Mouse (Mus musculus) liver, embryonic 16.5 days (tissue): ENCODE results near the gene Maml2. TPM values are rescaled to one million over a fixed set of nuclear protein-coding genes. Genes with fewer than 3 reads are reported as not detected.

ENCODE experiments used
- ATAC-seq: fragments of 200-750 bp; cut with Nextera tagmentation; 2 replicates; pipeline ENCODE4 v1.8.0; 2017; ENCODE audit warnings: low read depth, mild to moderate bottlenecking, moderate number of reproducible peaks, moderate library complexity
- H3K27ac ChIP-seq: fragments of 300-500 bp; sonication (generic); 2 replicates; pipeline ENCODE4 v1.5.1; 2014; ENCODE audit warnings: mild to moderate bottlenecking, low read length
- H3K27me3 ChIP-seq: fragments of 300-500 bp; sonication (generic); 2 replicates; pipeline ENCODE4 v1.6.1; 2014; ENCODE audit warnings: low read depth, low read length, mixed read lengths; ENCODE audit not compliant: control insufficient read depth, insufficient read depth
- H3K36me3 ChIP-seq: fragments of 300-500 bp; sonication (generic); 2 replicates; pipeline ENCODE4 v1.6.1; 2014; ENCODE audit warnings: mild to moderate bottlenecking; ENCODE audit not compliant: control insufficient read depth, insufficient read depth
- H3K4me1 ChIP-seq: fragments of 300-500 bp; sonication (generic); 2 replicates; pipeline ENCODE4 v1.6.1; 2014; ENCODE audit warnings: low read depth, low read length, mixed read lengths; ENCODE audit not compliant: control insufficient read depth
- H3K4me2 ChIP-seq: fragments of 300-500 bp; sonication (generic); 2 replicates; pipeline ENCODE4 v1.6.1; 2014; ENCODE audit warnings: low read depth, low read length, mixed read lengths
- H3K4me3 ChIP-seq: fragments of 300-500 bp; sonication (generic); 2 replicates; pipeline ENCODE4 v1.5.1; 2014; ENCODE audit warnings: low read depth, mild to moderate bottlenecking, low read length
- H3K9ac ChIP-seq: fragments of 300-500 bp; sonication (generic); 2 replicates; pipeline ENCODE4 v1.6.1; 2014; ENCODE audit warnings: low read depth, low read length
- H3K9me3 ChIP-seq: fragments of 300-500 bp; sonication (generic); replicated peaks from 2 replicates; pipeline ENCODE4 v1.6.1; 2016; ENCODE audit warnings: low read length; ENCODE audit not compliant: control insufficient read depth
- WGBS: fragments of 180-500 bp; shearing (Covaris S2); extraction: QIAGEN DNeasy Blood & Tissue Kit; methylation state at CpG from one replicate; pipeline ENCODE4 v1.1.7; 2014; ENCODE audit not compliant: insufficient replicate concordance; 5-methylcytosine and 5-hydroxymethylcytosine counted together
- polyA plus RNA-seq: library from polyadenylated mRNA; unstranded; fragments of >200 nt; fragmentation: Nextera tagmentation; extraction: Ambion mirVana; gene quantifications from 2 replicates; pipeline ENCODE4 v1.2.1, GENCODE M21; 2015

The Maml2 gene
- polyA plus RNA-seq, 1 experiment from 2014 or later: 0.96 TPM

- Histone ChIP-seq H3K27me3 (no peaks in the 10 kb centered on the region), H3K4me1 (no peaks in the 10 kb centered on the region), H3K9me3 (no peaks in the 10 kb centered on the region), H3K27ac (no peak overlapping the region), H3K9ac (no peak overlapping the region), H3K36me3 (no peaks in the 10 kb centered on the region), H3K4me2 (no peak overlapping the region), H3K4me3 (no peak overlapping the region)
- ATAC-seq: no peak
- 56% methylated on average over 4 of the region's 4 CpGs for WGBS
These were observed 399.5 kb downstream of the Maml2 start for GRCm38 (mm10) chr9:13697041-13697811.

DNA sequence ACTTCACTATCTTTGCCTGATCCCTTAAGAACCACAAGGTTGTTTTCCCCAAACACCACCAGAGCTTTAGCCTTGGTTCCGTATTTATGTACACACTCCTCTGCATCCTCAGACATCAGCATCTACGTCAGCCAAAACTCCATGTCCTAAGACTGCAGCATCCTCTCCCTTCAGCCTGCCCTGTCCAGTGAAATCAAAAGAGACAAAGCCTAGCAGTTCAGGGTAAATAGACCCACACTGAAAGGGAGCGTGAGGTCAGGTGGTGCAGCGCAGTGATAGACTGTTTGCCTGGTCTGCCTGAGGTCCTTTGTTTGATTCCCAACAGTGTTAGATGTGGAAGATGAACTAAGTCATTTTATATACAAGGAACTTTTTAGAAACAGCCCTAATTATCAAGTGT is 400.1 kb downstream of the Maml2 start:
- ATAC-seq: no peak
- no peak overlapping the region for H3K27ac ChIP-seq
- no peak overlapping the region for H3K4me3 ChIP-seq
- no peaks in the 10 kb centered on the region for H3K4me1 ChIP-seq
- H3K36me3 ChIP-seq: no peaks in the 10 kb centered on the region
- 71% methylated on average over 4 of the region's 4 CpGs for WGBS
- H3K27me3 ChIP-seq: no peaks in the 10 kb centered on the region
- H3K9ac ChIP-seq: no peak overlapping the region
- no peaks in the 10 kb centered on the region for H3K9me3 ChIP-seq
- no peak overlapping the region for H3K4me2 ChIP-seq

DNA sequence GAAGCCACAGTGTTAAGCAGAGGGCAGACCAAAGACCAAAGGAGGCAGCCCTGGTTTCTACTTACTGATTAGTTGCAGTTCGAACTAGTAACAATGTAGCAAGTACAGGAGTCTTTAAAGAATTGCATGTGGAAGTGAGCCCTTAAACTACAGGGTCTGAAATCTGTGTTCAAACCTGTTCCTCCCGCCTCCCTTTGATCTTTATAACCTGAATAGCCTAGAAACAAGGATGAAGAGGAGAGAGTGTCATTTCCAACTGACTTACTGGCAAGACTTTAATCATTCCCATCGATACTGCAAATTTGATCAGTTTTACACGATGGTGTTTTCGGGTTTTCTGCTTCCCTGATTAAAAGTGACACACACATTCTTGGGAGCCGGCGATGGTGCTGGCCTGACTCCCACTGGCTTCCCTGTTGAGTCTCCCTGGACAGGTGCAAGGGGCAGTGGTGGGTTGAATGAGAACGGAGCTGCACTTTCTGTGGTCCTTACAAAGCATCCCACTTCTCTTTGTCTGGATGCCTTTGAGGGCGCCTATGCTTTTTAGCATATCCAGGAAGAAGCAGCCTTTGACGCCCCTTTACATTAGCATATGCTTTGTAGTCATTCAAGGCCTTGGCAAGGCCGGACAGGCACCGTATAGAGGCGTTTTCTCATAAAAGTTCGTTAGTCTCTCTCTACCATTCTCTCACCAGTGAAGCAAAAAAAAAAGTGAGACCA is 401.5 kb downstream of the Maml2 start:
- Histone ChIP-seq H3K4me1 (no peaks in the 10 kb centered on the region), H3K36me3 (no peaks in the 10 kb centered on the region), H3K9ac (no peak overlapping the region), H3K4me3 (no peak overlapping the region), H3K27me3 (no peaks in the 10 kb centered on the region), H3K27ac (no peak overlapping the region), H3K9me3 (no peaks in the 10 kb centered on the region), H3K4me2 (no peak overlapping the region)
- WGBS: 56% methylated on average over 14 of the region's 14 CpGs
- no peak for ATAC-seq

- ATAC-seq: no peak
- H3K4me2 ChIP-seq: no peak overlapping the region
- 61% methylated on average over 5 of the region's 5 CpGs for WGBS
These were observed 402.0 kb downstream of the Maml2 start for GRCm38 (mm10) chr9:13699781-13700116.

GRCm38 (mm10) chr9:13701773-13702172 is 404.0 kb downstream of the Maml2 start:
- Histone ChIP-seq H3K27ac (no peak overlapping the region), H3K9ac (no peak overlapping the region), H3K27me3 (no peaks in the 10 kb centered on the region), H3K4me3 (no peak overlapping the region), H3K4me1 (no peaks in the 10 kb centered on the region), H3K4me2 (no peak overlapping the region), H3K36me3 (no peaks in the 10 kb centered on the region), H3K9me3 (no peaks in the 10 kb centered on the region)
- ATAC-seq: no peak
- 73% methylated on average over 12 of the region's 12 CpGs for whole genome bisulfite sequencing

More at GRCm38 (mm10) chr9:13699781-13700116, 402.0 kb downstream of the Maml2 start:
- no peak overlapping the region for H3K4me3 ChIP-seq
- H3K36me3 ChIP-seq: no peaks in the 10 kb centered on the region
- no peaks in the 10 kb centered on the region for H3K27me3 ChIP-seq
- H3K9ac ChIP-seq: no peak overlapping the region
- no peaks in the 10 kb centered on the region for H3K9me3 ChIP-seq
- H3K27ac ChIP-seq: no peak overlapping the region
- H3K4me1 ChIP-seq: no peaks in the 10 kb centered on the region

GRCm38 (mm10) chr9:13703100-13703499 is 405.3 kb downstream of the Maml2 start:
- ATAC-seq: no peak
- no peak overlapping the region for H3K4me2 ChIP-seq
- H3K27ac ChIP-seq: no peak overlapping the region
- no peaks in the 10 kb centered on the region for H3K36me3 ChIP-seq
- no peak overlapping the region for H3K4me3 ChIP-seq
- H3K9me3 ChIP-seq: no peaks in the 10 kb centered on the region
- H3K27me3 ChIP-seq: no peaks in the 10 kb centered on the region
- WGBS: 44% methylated on average over 2 of the region's 2 CpGs
- H3K9ac ChIP-seq: no peak overlapping the region
- no peaks in the 10 kb centered on the region for H3K4me1 ChIP-seq

- Histone ChIP-seq H3K9me3 (no peaks in the 10 kb centered on the region), H3K4me3 (no peak overlapping the region), H3K36me3 (no peaks in the 10 kb centered on the region), H3K4me1 (no peaks in the 10 kb centered on the region), H3K9ac (no peak overlapping the region), H3K27ac (no peak overlapping the region), H3K4me2 (no peak overlapping the region), H3K27me3 (no peaks in the 10 kb centered on the region)
- no peak for ATAC-seq
- WGBS: 48% methylated on average over 4 of the region's 4 CpGs
These were observed 407.2 kb downstream of the Maml2 start for GRCm38 (mm10) chr9:13704917-13705316.

- H3K4me3 ChIP-seq: no peak overlapping the region
- H3K4me2 ChIP-seq: no peak overlapping the region
- 31% methylated on average over 3 of the region's 3 CpGs for WGBS
- ATAC-seq: no peak
- no peak overlapping the region for H3K9ac ChIP-seq
- H3K36me3 ChIP-seq: no peaks in the 10 kb centered on the region
- no peaks in the 10 kb centered on the region for H3K27me3 ChIP-seq
- no peak overlapping the region for H3K27ac ChIP-seq
- no peaks in the 10 kb centered on the region for H3K4me1 ChIP-seq
- no peaks in the 10 kb centered on the region for H3K9me3 ChIP-seq
These were observed 409.4 kb downstream of the Maml2 start for GRCm38 (mm10) chr9:13707066-13707555.

- H3K4me3 ChIP-seq: no peak overlapping the region
- H3K27me3 ChIP-seq: no peaks in the 10 kb centered on the region
- no peak overlapping the region for H3K9ac ChIP-seq
- no peak overlapping the region for H3K27ac ChIP-seq
- ATAC-seq: no peak
- H3K4me2 ChIP-seq: no peak overlapping the region
- 66% methylated on average over 5 of the region's 5 CpGs for WGBS
- H3K36me3 ChIP-seq: no peaks in the 10 kb centered on the region
- no peaks in the 10 kb centered on the region for H3K4me1 ChIP-seq
- H3K9me3 ChIP-seq: no peaks in the 10 kb centered on the region
These were observed 411.7 kb downstream of the Maml2 start for GRCm38 (mm10) chr9:13709436-13709835.
